Mouse (Mus musculus) hindbrain, embryonic 13.5 days (tissue): ENCODE measurements around the gene Ccdc114. TPM values are rescaled to one million over a fixed set of nuclear protein-coding genes. Genes with fewer than 3 reads are reported as not detected.

ENCODE experiments used
- ATAC-seq: fragments of 200-750 bp; cut with Nextera tagmentation; 2 replicates; pipeline ENCODE4 v1.8.0; 2017; ENCODE audit warnings: moderate TSS enrichment; ENCODE audit not compliant: low FRiP score
- H3K27ac ChIP-seq: fragments of 300-500 bp; sonication (generic); 2 replicates; pipeline ENCODE4 v1.5.1; 2015; ENCODE audit warnings: inconsistent platforms, mild to moderate bottlenecking, moderate library complexity
- H3K27me3 ChIP-seq: fragments of 300-500 bp; sonication (generic); 2 replicates; pipeline ENCODE4 v1.6.1; 2015; ENCODE audit warnings: mild to moderate bottlenecking, inconsistent platforms
- H3K36me3 ChIP-seq: fragments of 300-500 bp; sonication (generic); 2 replicates; pipeline ENCODE4 v1.6.1; 2015; ENCODE audit warnings: mild to moderate bottlenecking, inconsistent platforms
- H3K4me1 ChIP-seq: fragments of 300-500 bp; sonication (generic); replicated peaks from 2 replicates; pipeline ENCODE4 v1.6.1; 2015; ENCODE audit warnings: inconsistent platforms
- H3K4me2 ChIP-seq: fragments of 300-500 bp; sonication (generic); 2 replicates; pipeline ENCODE4 v1.6.1; 2015; ENCODE audit warnings: inconsistent platforms, mild to moderate bottlenecking, moderate library complexity
- H3K4me3 ChIP-seq: fragments of 300-500 bp; sonication (generic); 2 replicates; pipeline ENCODE4 v1.5.1; 2015; ENCODE audit warnings: mild to moderate bottlenecking, inconsistent platforms
- H3K9ac ChIP-seq: fragments of 300-500 bp; sonication (generic); 2 replicates; pipeline ENCODE4 v1.6.1; 2015; ENCODE audit warnings: mild to moderate bottlenecking, inconsistent platforms
- H3K9me3 ChIP-seq: fragments of 300-500 bp; sonication (generic); 2 replicates; pipeline ENCODE4 v1.6.1; 2016; ENCODE audit warnings: inconsistent platforms
- WGBS: fragments of 180-500 bp; shearing (Covaris S2); methylation state at CpG from one replicate; pipeline ENCODE4 v1.1.7; 2015; 5-methylcytosine and 5-hydroxymethylcytosine counted together
- polyA plus RNA-seq: library from polyadenylated mRNA; unstranded; fragments of >200 nt; fragmentation: Nextera tagmentation; extraction: Ambion mirVana; gene quantifications from 2 replicates; pipeline ENCODE4 v1.2.1, GENCODE M21; 2015

The Ccdc114 gene
- polyA plus RNA-seq, 1 experiment from 2014 or later: 7.6 TPM

- Histone ChIP-seq H3K36me3 (peaks cover under 1% of the 10 kb centered on the region; the same call in 1 of the 2 replicates), H3K4me3 (no peak overlapping the region), H3K9me3 (no peaks in the 10 kb centered on the region), H3K9ac (no peak overlapping the region), H3K27me3 (no peaks in the 10 kb centered on the region), H3K4me2 (no peak overlapping the region), H3K27ac (no peak overlapping the region), H3K4me1 (peaks cover 6% of the 10 kb centered on the region)
- WGBS: 84% methylated on average over 10 of the region's 12 CpGs
- ATAC-seq: no peak
Measured at GRCm38 (mm10) chr7:45902481-45903002, 21.3 kb upstream of the Ccdc114 start.

GRCm38 (mm10) chr7:45906622-45907021, 17.2 kb upstream of the Ccdc114 start:
- peaks cover 33% of the 10 kb centered on the region for H3K36me3 ChIP-seq
- no peak overlapping the region for H3K4me2 ChIP-seq
- H3K9me3 ChIP-seq: no peaks in the 10 kb centered on the region
- no peaks in the 10 kb centered on the region for H3K4me1 ChIP-seq
- ATAC-seq: no peak
- H3K27me3 ChIP-seq: no peaks in the 10 kb centered on the region
- no peak overlapping the region for H3K9ac ChIP-seq
- no peak overlapping the region for H3K4me3 ChIP-seq
- 91% methylated on average over 9 of the region's 9 CpGs for WGBS
- no peak overlapping the region for H3K27ac ChIP-seq

- no peak for ATAC-seq
- H3K27me3 ChIP-seq: no peaks in the 10 kb centered on the region
- no peak overlapping the region for H3K4me3 ChIP-seq
- peaks cover 40% of the 10 kb centered on the region for H3K36me3 ChIP-seq
- H3K9ac ChIP-seq: no peak overlapping the region
- no peak overlapping the region for H3K27ac ChIP-seq
- H3K4me2 ChIP-seq: no peak overlapping the region
- H3K9me3 ChIP-seq: no peaks in the 10 kb centered on the region
- no peaks in the 10 kb centered on the region for H3K4me1 ChIP-seq
Measured at GRCm38 (mm10) chr7:45908384-45908783, 15.5 kb upstream of the Ccdc114 start.

GRCm38 (mm10) chr7:45909145-45909544, 14.7 kb upstream of the Ccdc114 start:
- Histone ChIP-seq H3K27ac (no peak overlapping the region), H3K27me3 (no peaks in the 10 kb centered on the region), H3K4me2 (no peak overlapping the region), H3K9me3 (no peaks in the 10 kb centered on the region), H3K36me3 (peaks cover 40% of the 10 kb centered on the region), H3K4me1 (no peaks in the 10 kb centered on the region), H3K4me3 (no peak overlapping the region), H3K9ac (no peak overlapping the region)
- WGBS: 96% methylated on average over 16 of the region's 16 CpGs
- no peak for ATAC-seq

- no peak for ATAC-seq
- Histone ChIP-seq H3K4me3 (no peak overlapping the region), H3K9ac (no peak overlapping the region), H3K4me1 (peaks cover 21% of the 10 kb centered on the region), H3K4me2 (no peak overlapping the region), H3K36me3 (peaks cover 29% of the 10 kb centered on the region), H3K27me3 (0 out of 2 replicates have a peak, but pooled peaks cover under 1% of the 10 kb centered on the region), H3K27ac (no peak overlapping the region), H3K9me3 (no peaks in the 10 kb centered on the region)
- 90% methylated on average over 6 of the region's 6 CpGs for WGBS
Measured at GRCm38 (mm10) chr7:45914067-45914466, 9.8 kb upstream of the Ccdc114 start.

GRCm38 (mm10) chr7:45915011-45915410, 8.9 kb upstream of the Ccdc114 start:
- Histone ChIP-seq H3K4me1 (peaks cover 21% of the 10 kb centered on the region), H3K4me2 (no peak overlapping the region), H3K9ac (0 out of 2 replicates have a peak overlapping the region, but pooled peaks have one; percentile 15), H3K27me3 (0 out of 2 replicates have a peak, but pooled peaks cover 4% of the 10 kb centered on the region), H3K9me3 (no peaks in the 10 kb centered on the region), H3K4me3 (no peak overlapping the region), H3K36me3 (peaks cover 19% of the 10 kb centered on the region), H3K27ac (no peak overlapping the region)
- 96% methylated on average over 5 of the region's 5 CpGs for WGBS
- no peak for ATAC-seq

GRCm38 (mm10) chr7:45916056-45917003, 7.5 kb upstream of the Ccdc114 start:
- peak overlapping the region; percentile 31 for H3K4me3 ChIP-seq
- H3K4me1 ChIP-seq: peaks cover 21% of the 10 kb centered on the region
- H3K36me3 ChIP-seq: peaks cover 8% of the 10 kb centered on the region
- ATAC-seq: peak; percentile 87
- H3K27me3 ChIP-seq: peaks cover 14% of the 10 kb centered on the region; the same call in 1 of the 2 replicates
- peak overlapping the region; percentile 49 for H3K4me2 ChIP-seq
- peak overlapping the region; percentile 56 for H3K9ac ChIP-seq
- no peaks in the 10 kb centered on the region for H3K9me3 ChIP-seq
- WGBS: 34% methylated on average over 26 of the region's 26 CpGs
- H3K27ac ChIP-seq: peak overlapping the region; percentile 91

GRCm38 (mm10) chr7:45917004-45917704, 6.7 kb upstream of the Ccdc114 start:
- Histone ChIP-seq H3K27me3 (peaks cover 14% of the 10 kb centered on the region; the same call in 1 of the 2 replicates), H3K27ac (peak overlapping the region; percentile 91), H3K4me2 (peak overlapping the region; percentile 49), H3K36me3 (peaks cover 7% of the 10 kb centered on the region; the same call in 1 of the 2 replicates), H3K9ac (peak overlapping the region; percentile 56), H3K4me3 (peak overlapping the region; percentile 31), H3K4me1 (peaks cover 22% of the 10 kb centered on the region), H3K9me3 (no peaks in the 10 kb centered on the region)
- ATAC-seq: peak; percentile 38; the same call in 1 of the 2 replicates
- 28% methylated on average over 13 of the region's 13 CpGs for WGBS

- H3K36me3 ChIP-seq: peaks cover 3% of the 10 kb centered on the region; the same call in 1 of the 2 replicates
- no peak overlapping the region for H3K4me2 ChIP-seq
- ATAC-seq: no peak
- H3K9me3 ChIP-seq: no peaks in the 10 kb centered on the region
- WGBS: 86% methylated on average over 15 of the region's 15 CpGs
- peaks cover 14% of the 10 kb centered on the region; the same call in 1 of the 2 replicates for H3K27me3 ChIP-seq
- no peak overlapping the region for H3K4me3 ChIP-seq
- H3K27ac ChIP-seq: peak overlapping the region; percentile 91; the same call in 1 of the 2 replicates
- peaks cover 30% of the 10 kb centered on the region for H3K4me1 ChIP-seq
- peak overlapping the region; percentile 56; the same call in 1 of the 2 replicates for H3K9ac ChIP-seq
Measured at GRCm38 (mm10) chr7:45917926-45918325, 5.9 kb upstream of the Ccdc114 start.

- Histone ChIP-seq H3K4me1 (peaks cover 35% of the 10 kb centered on the region), H3K36me3 (no peaks in the 10 kb centered on the region), H3K4me2 (no peak overlapping the region), H3K9ac (no peak overlapping the region), H3K27me3 (peaks cover 14% of the 10 kb centered on the region; the same call in 1 of the 2 replicates), H3K4me3 (no peak overlapping the region), H3K9me3 (no peaks in the 10 kb centered on the region), H3K27ac (no peak overlapping the region)
- ATAC-seq: no peak
- WGBS: 67% methylated on average over 14 of the region's 14 CpGs
Measured at GRCm38 (mm10) chr7:45919083-45919671, 4.7 kb upstream of the Ccdc114 start.

- H3K36me3 ChIP-seq: no peaks in the 10 kb centered on the region
- no peak overlapping the region for H3K27ac ChIP-seq
- peak overlapping the region; percentile 32; the same call in 1 of the 2 replicates for H3K4me2 ChIP-seq
- WGBS: 84% methylated on average over 4 of the region's 4 CpGs
- H3K4me3 ChIP-seq: no peak overlapping the region
- peaks cover 36% of the 10 kb centered on the region for H3K4me1 ChIP-seq
- H3K9me3 ChIP-seq: no peaks in the 10 kb centered on the region
- H3K9ac ChIP-seq: no peak overlapping the region
- H3K27me3 ChIP-seq: peaks cover 14% of the 10 kb centered on the region; the same call in 1 of the 2 replicates
- ATAC-seq: no peak
Measured at GRCm38 (mm10) chr7:45919761-45920160, 4.1 kb upstream of the Ccdc114 start.
